Mouse (Mus musculus): ENCODE results near the gene Tmem147. TPM values are rescaled to one million over a fixed set of nuclear protein-coding genes. Genes with fewer than 3 reads are reported as not detected.

The Tmem147 gene
- total RNA-seq (2014; rRNA removed) (195 and 238 TPM in 2 replicates), polyA plus RNA-seq (2015; fragmentation: Nextera tagmentation; extraction: Ambion mirVana) (338 and 342 TPM in 2 replicates)

- peak within 1 kb of the TSS; percentile 72 for H3K4me3 ChIP-seq (ENCODE audit: low read length)
- DNase-seq (ENCODE audit: low spot score): peak; percentile 98
- under 1% methylated on average over 60 of the region's 60 CpGs for WGBS
- peak within 1 kb of the TSS; percentile 86 for H3K27ac ChIP-seq
- peak within 1 kb of the TSS; percentile 82 for H3K9ac ChIP-seq (replicated peaks; ENCODE audit: low read length)
- peak; percentile 64 for TF ChIP-seq CTCF (IDR thresholded peaks at IDR 0.05; ENCODE audit: low read depth)
- peak within 1 kb of the TSS; percentile 83 for H3K4me2 ChIP-seq (ENCODE audit: low read depth, low read length)
- no peaks in the 10 kb centered on the region for H3K27me3 ChIP-seq (ENCODE audit: insufficient read depth, low read length)
- peak; percentile 97 for ATAC-seq
- no peaks in the 10 kb centered on the region for H3K9me3 ChIP-seq (ENCODE audit: low read length)
- peaks cover 20% of the 10 kb centered on the region for H3K36me3 ChIP-seq (ENCODE audit: insufficient read depth, low read length)
- peaks cover 7% of the 10 kb centered on the region; the same call in 1 of the 2 replicates for H3K4me1 ChIP-seq (ENCODE audit: insufficient read depth, low read length)
These were observed at the start of gene Tmem147 for GRCm38 (mm10) chr7:30729396-30730063. TSS of gene Tmem147 (minus strand) at chr7:30729540.

DNA sequence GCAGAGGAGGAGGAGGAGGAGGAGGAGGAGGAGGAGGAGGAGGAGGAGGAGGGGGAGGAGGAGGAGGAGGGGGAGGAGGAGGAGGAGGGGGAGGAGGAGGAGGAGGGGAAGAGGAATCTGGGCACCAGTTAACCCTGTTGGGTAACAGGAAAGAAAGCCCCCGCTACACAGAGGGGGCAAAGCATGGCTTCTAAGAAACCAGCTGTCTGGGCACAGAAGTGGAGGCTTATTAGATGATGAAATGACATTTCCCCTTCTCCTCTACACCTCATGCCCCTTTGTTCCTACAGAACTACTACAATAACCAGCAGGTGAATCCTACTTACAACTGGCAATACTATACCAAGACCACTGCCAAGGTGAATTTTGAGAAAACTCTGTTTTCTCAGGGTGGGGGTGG lies 48.6 kb upstream of the Tmem147 start:
- Histone ChIP-seq H3K4me3 (ENCODE audit: low read length) (no peak overlapping the region), H3K27ac (no peak overlapping the region), H3K36me3 (ENCODE audit: insufficient read depth, low read length) (no peaks in the 10 kb centered on the region), H3K27me3 (ENCODE audit: insufficient read depth, low read length) (no peaks in the 10 kb centered on the region), H3K4me2 (ENCODE audit: low read depth, low read length) (no peak overlapping the region), H3K9ac (replicated peaks; ENCODE audit: low read length) (no peak overlapping the region), H3K9me3 (ENCODE audit: low read length) (no peaks in the 10 kb centered on the region), H3K4me1 (ENCODE audit: insufficient read depth, low read length) (no peaks in the 10 kb centered on the region)
- 77% methylated on average over 1 of the region's 1 CpGs for WGBS
- ATAC-seq (no peak), DNase-seq (ENCODE audit: low spot score) (no peak)
- no peak for TF ChIP-seq CTCF (IDR thresholded peaks at IDR 0.05; ENCODE audit: low read depth)

- H3K4me2 ChIP-seq (ENCODE audit: low read depth, low read length): no peak overlapping the region
- TF ChIP-seq CTCF (IDR thresholded peaks at IDR 0.05; ENCODE audit: low read depth): 0 out of 2 replicates have a peak, but pooled peaks have one; percentile 25
- H3K9me3 ChIP-seq (ENCODE audit: low read length): no peaks in the 10 kb centered on the region
- no peak overlapping the region for H3K4me3 ChIP-seq (ENCODE audit: low read length)
- DNase-seq (ENCODE audit: low spot score) (no peak), ATAC-seq (no peak)
- no peaks in the 10 kb centered on the region for H3K36me3 ChIP-seq (ENCODE audit: insufficient read depth, low read length)
- H3K27me3 ChIP-seq (ENCODE audit: insufficient read depth, low read length): no peaks in the 10 kb centered on the region
- H3K27ac ChIP-seq: no peak overlapping the region
- H3K9ac ChIP-seq (replicated peaks; ENCODE audit: low read length): no peak overlapping the region
- no peaks in the 10 kb centered on the region for H3K4me1 ChIP-seq (ENCODE audit: insufficient read depth, low read length)
- 53% methylated on average over 7 of the region's 7 CpGs for WGBS
These were observed 47.8 kb upstream of the Tmem147 start for GRCm38 (mm10) chr7:30777081-30777579.

GRCm38 (mm10) chr7:30776104-30776503 lies 46.8 kb upstream of the Tmem147 start:
- Histone ChIP-seq H3K9me3 (ENCODE audit: low read length) (no peaks in the 10 kb centered on the region), H3K36me3 (ENCODE audit: insufficient read depth, low read length) (no peaks in the 10 kb centered on the region), H3K9ac (replicated peaks; ENCODE audit: low read length) (no peak overlapping the region), H3K27ac (no peak overlapping the region), H3K4me2 (ENCODE audit: low read depth, low read length) (no peak overlapping the region), H3K27me3 (ENCODE audit: insufficient read depth, low read length) (no peaks in the 10 kb centered on the region), H3K4me3 (ENCODE audit: low read length) (no peak overlapping the region), H3K4me1 (ENCODE audit: insufficient read depth, low read length) (no peaks in the 10 kb centered on the region)
- ATAC-seq (no peak), DNase-seq (ENCODE audit: low spot score) (no peak)
- no peak for TF ChIP-seq CTCF (IDR thresholded peaks at IDR 0.05; ENCODE audit: low read depth)
- WGBS: 86% methylated on average over 9 of the region's 9 CpGs

- Histone ChIP-seq H3K9me3 (ENCODE audit: low read length) (no peaks in the 10 kb centered on the region), H3K36me3 (ENCODE audit: insufficient read depth, low read length) (no peaks in the 10 kb centered on the region), H3K4me2 (ENCODE audit: low read depth, low read length) (no peak overlapping the region), H3K27ac (no peak overlapping the region), H3K4me3 (ENCODE audit: low read length) (no peak overlapping the region), H3K9ac (replicated peaks; ENCODE audit: low read length) (no peak overlapping the region), H3K27me3 (ENCODE audit: insufficient read depth, low read length) (no peaks in the 10 kb centered on the region), H3K4me1 (ENCODE audit: insufficient read depth, low read length) (no peaks in the 10 kb centered on the region)
- WGBS: 31% methylated on average over 9 of the region's 9 CpGs
- ATAC-seq: no peak
- DNase-seq (ENCODE audit: low spot score): no peak
- no peak for TF ChIP-seq CTCF (IDR thresholded peaks at IDR 0.05; ENCODE audit: low read depth)
These were observed 39.9 kb upstream of the Tmem147 start for GRCm38 (mm10) chr7:30769236-30769635.

DNA sequence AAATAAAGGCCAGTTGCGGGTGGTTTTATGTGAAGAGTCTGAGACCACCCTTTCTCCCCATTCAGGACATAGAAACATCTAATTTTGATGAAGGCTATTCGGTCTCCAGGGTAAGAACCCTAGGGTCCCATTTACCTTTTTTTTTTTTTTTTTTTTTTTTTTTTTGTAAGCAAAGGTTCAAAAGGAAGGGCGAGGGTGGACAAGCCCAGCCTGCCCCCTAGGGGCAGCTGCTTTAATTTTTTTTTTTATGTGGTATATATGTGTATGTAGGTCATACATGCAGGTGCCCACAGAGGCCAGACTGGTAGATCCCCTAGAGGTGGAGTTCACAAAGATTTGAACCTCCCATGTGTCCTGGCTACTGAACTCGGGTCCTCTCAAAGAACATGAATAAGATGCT lies 37.1 kb upstream of the Tmem147 start:
- Histone ChIP-seq H3K4me2 (ENCODE audit: low read depth, low read length) (no peak overlapping the region), H3K9me3 (ENCODE audit: low read length) (no peaks in the 10 kb centered on the region), H3K4me1 (ENCODE audit: insufficient read depth, low read length) (no peaks in the 10 kb centered on the region), H3K4me3 (ENCODE audit: low read length) (no peak overlapping the region), H3K27ac (no peak overlapping the region), H3K36me3 (ENCODE audit: insufficient read depth, low read length) (no peaks in the 10 kb centered on the region), H3K27me3 (ENCODE audit: insufficient read depth, low read length) (no peaks in the 10 kb centered on the region), H3K9ac (replicated peaks; ENCODE audit: low read length) (no peak overlapping the region)
- TF ChIP-seq CTCF (IDR thresholded peaks at IDR 0.05; ENCODE audit: low read depth): no peak
- no peak for DNase-seq (ENCODE audit: low spot score)
- ATAC-seq: no peak
- WGBS: 87% methylated on average over 4 of the region's 4 CpGs

- no peaks in the 10 kb centered on the region for H3K36me3 ChIP-seq (ENCODE audit: insufficient read depth, low read length)
- no peaks in the 10 kb centered on the region for H3K27me3 ChIP-seq (ENCODE audit: insufficient read depth, low read length)
- 49% methylated on average over 11 of the region's 11 CpGs for WGBS
- peak; percentile 14 for DNase-seq (ENCODE audit: low spot score)
- H3K9me3 ChIP-seq (ENCODE audit: low read length): no peaks in the 10 kb centered on the region
- no peak overlapping the region for H3K27ac ChIP-seq
- ATAC-seq: peak; percentile 45; the same call in 1 of the 2 replicates
- no peaks in the 10 kb centered on the region for H3K4me1 ChIP-seq (ENCODE audit: insufficient read depth, low read length)
- H3K4me3 ChIP-seq (ENCODE audit: low read length): no peak overlapping the region
- 0 out of 2 replicates have a peak, but pooled peaks have one; percentile 2 for TF ChIP-seq CTCF (IDR thresholded peaks at IDR 0.05; ENCODE audit: low read depth)
- no peak overlapping the region for H3K9ac ChIP-seq (replicated peaks; ENCODE audit: low read length)
- H3K4me2 ChIP-seq (ENCODE audit: low read depth, low read length): peak overlapping the region; percentile 13; the same call in 1 of the 2 replicates
These were observed 35.8 kb upstream of the Tmem147 start for GRCm38 (mm10) chr7:30765173-30765572.

Measured in hindbrain, postnatal 0 days (tissue).